Mouse (Mus musculus): ENCODE measurements around the gene Fthl17e.
A peak's percentile ranks its signal among the peaks of the same experiment; 100 is the strongest.
"Not testable (repeated sequence)": the region's sequence is repeated elsewhere in the genome, so short reads cannot be mapped to it uniquely, and the experiment has no call there.

Fthl17e gene

GRCm38 (mm10) chrX:9033193-9033592, at the start of gene Fthl17e:
Gene Fthl17e, plus strand, starts transcription at chrX:9033493.
- not testable (repeated sequence) for DNase-seq (ENCODE audit: low spot score in 2 of 2)

DNA sequence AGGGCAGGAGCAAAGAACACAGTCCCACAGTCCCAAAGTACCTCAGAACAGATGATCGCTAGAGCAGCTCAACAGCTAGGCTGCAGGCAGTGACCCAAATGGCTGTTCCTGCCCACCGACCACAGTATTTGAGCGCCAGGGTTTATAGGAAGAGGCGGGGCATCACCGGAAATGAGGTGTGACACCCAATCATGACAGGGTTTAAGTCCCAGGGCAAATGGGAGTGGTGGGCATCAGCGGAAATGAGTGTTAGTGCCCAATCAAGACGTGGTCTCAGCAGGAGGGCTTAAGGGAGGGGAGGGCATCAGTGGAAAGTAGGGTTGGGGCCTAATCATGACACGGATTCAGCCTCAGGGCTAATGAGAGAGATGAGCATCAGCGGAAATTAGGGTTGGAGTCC, 46.6 kb upstream of the Fthl17e start, which contains the start of gene Fthl17d:
Fthl17d (minus strand) TSS at position 101 of the 400 bp plus-strand sequence.
- DNase-seq (ENCODE audit: low spot score in 2 of 2) = not testable (repeated sequence)

DNA sequence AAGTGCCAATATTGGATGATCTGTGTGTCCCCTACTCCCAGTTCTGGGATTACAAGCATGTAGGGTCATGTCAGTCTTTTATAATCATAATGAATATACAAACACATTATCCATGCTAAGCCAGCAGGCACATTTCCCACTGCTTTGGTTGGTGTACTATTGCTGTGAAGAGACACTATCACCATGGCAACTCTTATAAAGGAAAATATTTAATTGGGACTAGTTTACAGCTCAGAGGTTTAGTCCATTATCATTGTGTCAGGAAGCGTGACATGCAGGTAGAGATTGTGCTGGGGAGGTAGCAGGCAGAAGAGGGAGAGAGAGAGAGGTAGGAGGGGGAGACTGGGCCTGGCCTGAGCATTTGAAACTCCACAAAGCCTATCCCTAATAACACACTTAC, 17.2 kb upstream of the Fthl17e start:
- no peak for DNase-seq (ENCODE audit: low spot score in 2 of 2)

- no peak for DNase-seq (ENCODE audit: low spot score in 2 of 2)
Observed at GRCm38 (mm10) chrX:9019481-9019880, 13.8 kb upstream of the Fthl17e start.

DNA sequence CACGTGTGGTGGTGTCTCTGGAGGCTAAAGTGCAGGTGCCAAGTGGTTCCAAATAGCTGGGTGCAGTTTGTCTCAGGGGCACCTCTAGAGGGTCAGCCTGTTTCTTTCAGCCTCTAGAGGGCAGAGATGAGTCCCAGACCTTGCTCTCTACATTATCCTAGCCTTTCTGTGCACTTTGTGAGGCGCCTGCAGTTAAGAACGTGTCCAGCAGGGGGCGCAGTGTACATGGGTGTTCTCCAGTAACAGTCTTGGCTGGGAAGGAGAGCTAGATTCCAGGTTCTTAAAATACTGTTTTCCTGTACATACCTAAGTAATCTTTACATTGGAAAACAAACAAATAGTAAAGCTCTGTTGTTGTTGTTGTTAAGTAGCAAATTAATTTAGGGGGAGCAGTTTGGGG, 8.3 kb downstream of the Fthl17e start:
- DNase-seq (ENCODE audit: low spot score in 2 of 2) = not testable (repeated sequence)

DNA sequence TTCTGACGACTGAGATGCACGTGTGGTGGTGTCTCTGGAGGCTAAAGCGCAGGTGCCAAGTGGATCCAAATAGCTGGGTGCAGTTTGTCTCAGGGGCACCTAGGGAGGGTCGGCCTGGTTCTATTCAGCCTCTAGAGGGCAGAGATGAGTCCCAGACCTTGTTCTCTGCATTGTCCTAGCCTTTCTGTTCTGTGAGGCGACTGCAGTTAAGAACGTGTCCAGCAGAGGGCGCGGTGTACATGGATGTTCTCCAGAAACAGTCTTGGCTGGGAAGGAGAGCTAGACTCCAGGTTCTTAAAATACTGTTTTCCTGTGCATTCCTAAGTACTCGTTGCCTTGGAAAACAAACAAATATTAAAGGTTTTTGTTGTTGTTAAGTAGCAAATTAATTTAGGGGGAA, 27.7 kb downstream of the Fthl17e start:
- peak; percentile 62 to 90 for DNase-seq (ENCODE audit: low spot score in 2 of 2)

- no peak for DNase-seq (ENCODE audit: low spot score in 2 of 2)
Observed at GRCm38 (mm10) chrX:9062101-9062500, 28.8 kb downstream of the Fthl17e start.

- not testable (repeated sequence) for DNase-seq (ENCODE audit: low spot score in 2 of 2)
Observed at GRCm38 (mm10) chrX:9062715-9063114, 29.4 kb downstream of the Fthl17e start, which contains the start of gene Fthl17f. Gene Fthl17f, plus strand, starts transcription at chrX:9063015.

DNA sequence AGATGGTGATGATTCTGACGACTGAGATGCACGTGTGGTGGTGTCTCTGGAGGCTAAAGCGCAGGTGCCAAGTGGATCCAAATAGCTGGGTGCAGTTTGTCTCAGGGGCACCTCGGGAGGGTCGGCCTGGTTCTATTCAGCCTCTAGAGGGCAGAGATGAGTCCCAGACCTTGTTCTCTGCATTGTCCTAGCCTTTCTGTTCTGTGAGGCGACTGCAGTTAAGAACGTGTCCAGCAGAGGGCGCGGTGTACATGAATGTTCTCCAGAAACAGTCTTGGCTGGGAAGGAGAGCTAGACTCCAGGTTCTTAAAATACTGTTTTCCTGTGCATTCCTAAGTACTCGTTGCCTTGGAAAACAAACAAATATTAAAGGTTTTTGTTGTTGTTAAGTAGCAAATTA, 44.4 kb downstream of the Fthl17e start:
- peak; percentile 44 to 70 for DNase-seq (ENCODE audit: low spot score in 2 of 2)

All from frontal cortex, postnatal 14 days (tissue).